Mouse (Mus musculus) MEL (cell line): ENCODE measurements around the gene Psmd2. TPM values are rescaled to one million over a fixed set of nuclear protein-coding genes. Genes with fewer than 3 reads are reported as not detected.

Source experiments
- DNase-seq: peaks from one replicate; pipeline ENCODE4 v3.0.0; 2011; ENCODE audit warnings: low read depth, low spot score
- H3K27ac ChIP-seq: 2 replicates; pipeline ENCODE4 v1.5.1; 2012; ENCODE audit warnings: low read depth, mild to moderate bottlenecking, control low read depth, low read length, moderate library complexity; ENCODE audit not compliant: control insufficient read depth
- H3K27me3 ChIP-seq, 2 experiments: fragments of 150-350 bp in 1 of 2; sonication (generic) in 1 of 2; 2 replicates each; pipeline ENCODE4 v1.6.1; 2012; ENCODE audit warnings: low read length in 2 of 2, mild to moderate bottlenecking in 2 of 2, improper control_type of control experiment in 1 of 2, moderate library complexity in 1 of 2; ENCODE audit not compliant: insufficient read depth in 2 of 2, control insufficient read depth in 1 of 2
- H3K36me3 ChIP-seq, 2 experiments: 2 replicates each; pipeline ENCODE4 v1.6.1; 2012 to 2014; ENCODE audit warnings: low read length in 2 of 2, improper control_type of control experiment in 1 of 2, inconsistent platforms in 1 of 2, mild to moderate bottlenecking in 1 of 2; ENCODE audit not compliant: insufficient read depth in 2 of 2, control insufficient read depth in 1 of 2
- H3K4me1 ChIP-seq, 2 experiments: fragments of 150-350 bp in 1 of 2; sonication (generic) in 1 of 2; 2 replicates each; pipeline ENCODE4 v1.6.1; 2012; ENCODE audit warnings: low read length in 2 of 2, improper control_type of control experiment in 1 of 2, mild to moderate bottlenecking in 1 of 2; ENCODE audit not compliant: insufficient read depth in 2 of 2, control insufficient read depth in 1 of 2
- H3K4me3 ChIP-seq, 2 experiments: fragments of 150-350 bp in 1 of 2; sonication (generic) in 1 of 2; 2 replicates each; pipeline ENCODE4 v1.5.1; 2012; ENCODE audit warnings: low read depth in 2 of 2, low read length in 2 of 2, mild to moderate bottlenecking in 2 of 2, moderate library complexity in 2 of 2, control low read depth in 1 of 2, improper control_type of control experiment in 1 of 2; ENCODE audit not compliant: control insufficient read depth in 1 of 2, insufficient read depth in 1 of 2
- H3K79me2 ChIP-seq: 2 replicates; pipeline ENCODE4 v1.6.1; 2012; ENCODE audit warnings: mild to moderate bottlenecking, low read length, moderate library complexity; ENCODE audit not compliant: control insufficient read depth, poor library complexity, insufficient read depth
- H3K9ac ChIP-seq: 2 replicates; pipeline ENCODE4 v1.6.1; 2012; ENCODE audit warnings: low read depth, mild to moderate bottlenecking, control low read depth, low read length, moderate library complexity; ENCODE audit not compliant: control insufficient read depth, poor library complexity, severe bottlenecking
- H3K9me3 ChIP-seq: fragments of 150-350 bp; sonication (generic); replicated peaks from 2 replicates; pipeline ENCODE4 v1.6.1; 2012; ENCODE audit warnings: mild to moderate bottlenecking, low read length, improper control_type of control experiment, moderate library complexity; ENCODE audit not compliant: insufficient read depth
- CHD2 ChIP-seq: IDR thresholded peaks from 2 replicates; pipeline ENCODE4 v1.6.1; 2011; ENCODE audit warnings: low read length, improper control_type of control experiment
- ELF1 ChIP-seq: IDR thresholded peaks from 2 replicates; pipeline ENCODE4 v1.6.1; 2014; ENCODE audit warnings: low read depth, mild to moderate bottlenecking, inconsistent platforms, low read length, improper control_type of control experiment, moderate library complexity
- GABPA ChIP-seq: IDR thresholded peaks from 2 replicates; pipeline ENCODE4 v1.6.1; 2012; ENCODE audit warnings: low read depth, mild to moderate bottlenecking, inconsistent platforms, low read length, improper control_type of control experiment, moderate library complexity
- JUND ChIP-seq: IDR thresholded peaks from 2 replicates; pipeline ENCODE4 v1.6.1; 2011; ENCODE audit warnings: low read depth, mild to moderate bottlenecking, improper control_type of control experiment, low read length
- KAT2A ChIP-seq: conservative IDR thresholded peaks from 2 replicates; pipeline ENCODE4 v1.6.1; 2012; ENCODE audit warnings: low read depth, low read length, improper control_type of control experiment, inconsistent platforms
- MAX ChIP-seq: IDR thresholded peaks from 2 replicates; pipeline ENCODE4 v1.6.1; 2011; ENCODE audit warnings: low read length, improper control_type of control experiment
- MAZ ChIP-seq: IDR thresholded peaks from 2 replicates; pipeline ENCODE4 v1.6.1; 2012; ENCODE audit warnings: low read depth, mild to moderate bottlenecking, inconsistent platforms, low read length, improper control_type of control experiment
- MEF2A ChIP-seq: IDR thresholded peaks from 2 replicates; pipeline ENCODE4 v1.6.1; 2014; ENCODE audit warnings: low read depth, mild to moderate bottlenecking, inconsistent platforms, low read length, improper control_type of control experiment; ENCODE audit not compliant: poor library complexity, insufficient replicate concordance, severe bottlenecking; ENCODE audit errors: extremely low read depth
- MXI1 ChIP-seq: IDR thresholded peaks from 2 replicates; pipeline ENCODE4 v1.6.1; 2011; ENCODE audit warnings: mild to moderate bottlenecking, low read depth, low read length, improper control_type of control experiment
- MYC ChIP-seq: IDR thresholded peaks from 2 replicates; pipeline ENCODE4 v1.6.1; 2011; ENCODE audit warnings: low read depth, mild to moderate bottlenecking, low read length, improper control_type of control experiment, moderate library complexity
- NELFE ChIP-seq: IDR thresholded peaks from 2 replicates; pipeline ENCODE4 v1.6.1; 2011; ENCODE audit warnings: low read depth, low read length, improper control_type of control experiment
- NRF1 ChIP-seq: IDR thresholded peaks from 2 replicates; pipeline ENCODE4 v1.6.1; 2014; ENCODE audit warnings: low read depth, mild to moderate bottlenecking, inconsistent platforms, low read length, improper control_type of control experiment, moderate library complexity; ENCODE audit not compliant: poor library complexity, insufficient read depth, severe bottlenecking
- RAD21 ChIP-seq: IDR thresholded peaks from 2 replicates; pipeline ENCODE4 v1.6.1; 2011; ENCODE audit warnings: mild to moderate bottlenecking, low read depth, low read length, improper control_type of control experiment
- TBP ChIP-seq: IDR thresholded peaks from 2 replicates; pipeline ENCODE4 v1.8.0; 2011; ENCODE audit warnings: low read depth, low read length, improper control_type of control experiment
- UBTF ChIP-seq: IDR thresholded peaks from 2 replicates; pipeline ENCODE4 v1.6.1; 2012; ENCODE audit warnings: low read depth, mild to moderate bottlenecking, inconsistent platforms, low read length, improper control_type of control experiment, moderate library complexity, borderline replicate concordance; ENCODE audit not compliant: insufficient read depth
- USF1 ChIP-seq: IDR thresholded peaks from 2 replicates; pipeline ENCODE4 v1.6.1; 2014; ENCODE audit warnings: low read depth, mild to moderate bottlenecking, inconsistent platforms, low read length, improper control_type of control experiment, moderate library complexity
- USF2 ChIP-seq, 2 experiments: IDR thresholded peaks; 2 replicates each; pipeline ENCODE4 v1.6.1; 2011 to 2012; ENCODE audit warnings: improper control_type of control experiment in 2 of 2, low read length in 2 of 2, borderline replicate concordance in 1 of 2, inconsistent platforms in 1 of 2, low read depth in 1 of 2, mild to moderate bottlenecking in 1 of 2; ENCODE audit not compliant: insufficient read depth in 1 of 2
- ZNF384 ChIP-seq: IDR thresholded peaks from 2 replicates; pipeline ENCODE4 v1.6.1; 2012; ENCODE audit warnings: low read depth, mild to moderate bottlenecking, inconsistent platforms, low read length, improper control_type of control experiment
- polyA plus RNA-seq, 2 experiments: library from polyadenylated mRNA; stranded (reverse) in 1 of 2; unstranded in 1 of 2; fragments of >175 nt in 1 of 2; fragments of >200 nt in 1 of 2; gene quantifications; 2 replicates each; pipeline versions ENCODE4 v1.2.1 to v1.2.4; 2012; ENCODE audit warnings: low replicate concordance in 2 of 2, low read depth in 1 of 2; ENCODE audit not compliant: insufficient read length in 2 of 2, insufficient read depth in 1 of 2, missing spikeins in 1 of 2
- total RNA-seq: library from RNA; depleted of rRNA; stranded (reverse); fragments of 300-350 nt; gene quantifications from 2 replicates; pipeline ENCODE4 v1.2.3, GENCODE M21; 2012

Psmd2 gene
- total and polyA plus RNA-seq, 3 experiments, result 81.9 to 432 (median 262) TPM

- H3K4me1 ChIP-seq, result peaks cover 2 to 18% of the 10 kb centered on the region in 2 experiments; a peak in 3 of 4 replicates
- H3K4me3 ChIP-seq, result peak within 1 kb of the TSS; percentile 59 to 73
- peak within 1 kb of the TSS; percentile 30 for H3K27ac ChIP-seq
- H3K9me3 ChIP-seq, result no peaks in the 10 kb centered on the region
- H3K27me3 ChIP-seq, result no peaks in the 10 kb centered on the region
- peaks cover 6% of the 10 kb centered on the region; the same call in 1 of the 2 replicates for H3K79me2 ChIP-seq
- peaks cover 0 to 4% of the 10 kb centered on the region in 2 experiments; a peak in 2 of 4 replicates for H3K36me3 ChIP-seq
- TF ChIP-seq TBP (0 out of 2 replicates have a peak, but pooled peaks have one; percentile 38), NELFE (0 out of 2 replicates have a peak, but pooled peaks have one; percentile 42), JUND (no peak), MYC (peak; percentile 44; the same call in 1 of the 2 replicates), GABPA (no peak), RAD21 (no peak), MAX (peak; percentile 13), MEF2A (no peak), ZNF384 (no peak), NRF1 (peak; percentile 34; the same call in 1 of the 2 replicates), UBTF (0 out of 2 replicates have a peak, but pooled peaks have one; percentile 48), ELF1 (no peak), USF2 (IDR thresholded peaks at IDR 0.05; ENCODE audit: borderline replicate concordance in 1 of 2, insufficient read depth in 1 of 2, low read depth in 1 of 2, low read length in 2 of 2) (no peak), KAT2A (no peak), MAZ (peak; percentile 59; the same call in 1 of the 2 replicates), MXI1 (0 out of 2 replicates have a peak, but pooled peaks have one; percentile 12), CHD2 (no peak), USF1 (no peak)
- TF ChIP-seq, all 39 proteins: peak for 8
- H3K9ac ChIP-seq, result peak within 1 kb of the TSS; percentile 69
- peak; percentile 72 for DNase-seq
Observed at GRCm38 (mm10) chr16:20629731-20630634, 21.5 kb upstream of the Psmd2 start, which contains the start of gene Ece2. Ece2 (plus strand) TSS chr16:20629828.
